Comparison of ENCODE assay signal across 10 mouse cellular contexts in genomic region chr7:87566476-87566875, GRCm38 (mm10). TPM values are rescaled to one million over a fixed set of nuclear protein-coding genes. Genes with fewer than 3 reads are reported as not detected.
DNase-seq lines count a peak whose midpoint lies in the region; ATAC-seq and TF ChIP-seq lines count a peak whose summit lies in the region.
"Had no signal": no experiment of that assay in that cellular context is flagged by ENCODE, and none has a peak within 500 bp of the region (broad histone marks: within the 10 kb centered on the region; RNA-seq: fewer than 3 reads in every experiment).

No protein-coding gene starts in this region.

- no peak overlapping the region for H3K27ac ChIP-seq in forebrain, embryonic 12.5 days
- no peak overlapping the region for H3K27ac ChIP-seq in forebrain, embryonic 10.5 days
- no peak overlapping the region for H3K27ac ChIP-seq in liver, postnatal 0 days (ENCODE audit: low read depth)
- H3K27ac ChIP-seq in intestine, embryonic 16.5 days (ENCODE audit: low read length) = no peak overlapping the region

- no peak overlapping the region for H3K4me2 ChIP-seq in forebrain, embryonic 12.5 days
- H3K4me2 ChIP-seq in liver, postnatal 0 days (ENCODE audit: low read depth, low read length) = no peak overlapping the region
- no peak overlapping the region for H3K4me2 ChIP-seq in intestine, embryonic 16.5 days (ENCODE audit: low read depth, low read length)

- TF ChIP-seq EP300 in liver, postnatal 0 days (IDR thresholded peaks at IDR 0.05; ENCODE audit: low read depth) = no peak

- H3K27me3 ChIP-seq in forebrain, embryonic 12.5 days = no peaks in the 10 kb centered on the region
- no peaks in the 10 kb centered on the region for H3K27me3 ChIP-seq in forebrain, embryonic 10.5 days (ENCODE audit: poor library complexity, severe bottlenecking)
- H3K27me3 ChIP-seq in liver, postnatal 0 days (ENCODE audit: insufficient read depth, low read length) = no peaks in the 10 kb centered on the region
- H3K27me3 ChIP-seq in intestine, embryonic 16.5 days (replicated peaks; ENCODE audit: control insufficient read depth, insufficient read depth, low read length) = no peaks in the 10 kb centered on the region

- no peaks in the 10 kb centered on the region for H3K4me1 ChIP-seq in forebrain, embryonic 12.5 days
- H3K4me1 ChIP-seq in forebrain, embryonic 10.5 days = no peaks in the 10 kb centered on the region
- no peaks in the 10 kb centered on the region for H3K4me1 ChIP-seq in liver, postnatal 0 days (ENCODE audit: insufficient read depth)
- no peaks in the 10 kb centered on the region for H3K4me1 ChIP-seq in intestine, embryonic 16.5 days (ENCODE audit: control insufficient read depth, insufficient read depth, low read length)

- no peak overlapping the region for H3K4me3 ChIP-seq in forebrain, embryonic 12.5 days (replicated peaks)
- H3K4me3 ChIP-seq in forebrain, embryonic 10.5 days = no peak overlapping the region
- no peak overlapping the region for H3K4me3 ChIP-seq in liver, postnatal 0 days (ENCODE audit: low read depth, low read length)
- H3K4me3 ChIP-seq in intestine, embryonic 16.5 days (ENCODE audit: low read length) = no peak overlapping the region
- H3K4me3 ChIP-seq: myocyte had no signal

- no peaks in the 10 kb centered on the region for H3K9me3 ChIP-seq in forebrain, embryonic 12.5 days
- no peaks in the 10 kb centered on the region for H3K9me3 ChIP-seq in forebrain, embryonic 10.5 days
- no peaks in the 10 kb centered on the region for H3K9me3 ChIP-seq in liver, postnatal 0 days (ENCODE audit: low read length)
- H3K9me3 ChIP-seq in intestine, embryonic 16.5 days (ENCODE audit: control insufficient read depth, low read length) = no peaks in the 10 kb centered on the region

- H3K36me3 ChIP-seq in forebrain, embryonic 12.5 days (replicated peaks) = no peaks in the 10 kb centered on the region
- no peaks in the 10 kb centered on the region for H3K36me3 ChIP-seq in forebrain, embryonic 10.5 days (replicated peaks)
- H3K36me3 ChIP-seq in liver, postnatal 0 days (replicated peaks; ENCODE audit: insufficient read depth, low read length) = no peaks in the 10 kb centered on the region
- no peaks in the 10 kb centered on the region for H3K36me3 ChIP-seq in intestine, embryonic 16.5 days (ENCODE audit: control insufficient read depth, insufficient read depth, low read length)

- H3K9ac ChIP-seq in forebrain, embryonic 12.5 days = no peak overlapping the region
- no peak overlapping the region for H3K9ac ChIP-seq in liver, postnatal 0 days (replicated peaks)
- no peak overlapping the region for H3K9ac ChIP-seq in intestine, embryonic 16.5 days (ENCODE audit: low read depth, low read length)

- no peak for DNase-seq in forebrain, embryonic 10.5 days (ENCODE audit: extremely low spot score, low spot score)
- DNase-seq in liver, postnatal 0 days = no peak
- no peak for DNase-seq in liver
- DNase-seq in brain, adult 2 months (ENCODE audit: low read depth, low spot score) = peak; percentile 52
- no peak for DNase-seq in right cerebral cortex, postnatal 4 days
- DNase-seq: gastrocnemius, postnatal 14 days had no signal

- TF ChIP-seq CTCF in liver, postnatal 0 days (IDR thresholded peaks at IDR 0.05; ENCODE audit: low read depth) = peak; percentile 60

- ATAC-seq in forebrain, embryonic 12.5 days (ENCODE audit: low FRiP score) = peak; percentile 72; the same call in 1 of the 2 replicates
- no peak for ATAC-seq in liver, postnatal 0 days
- ATAC-seq in megakaryocyte progenitor cell, adult 5-6 weeks (replicated peaks; ENCODE audit: poor library complexity) = peak; percentile 83
- no peak for ATAC-seq in intestine, embryonic 16.5 days

RNA-seq across cellular contexts. Expression of gene Grm5, which starts 17.5 kb away (rescaled TPM):
- polyA plus RNA-seq in forebrain, embryonic 12.5 days (2016; fragmentation: Nextera tagmentation; extraction: Ambion mirVana) = 0.95 and 1.0 TPM in 2 replicates
- 0.07 TPM in 1 of 2 replicates, not detected in the other for polyA plus RNA-seq in forebrain, embryonic 10.5 days (2016; fragmentation: Nextera tagmentation; extraction: Ambion mirVana)
- not detected in 2 replicates for polyA plus RNA-seq in liver, postnatal 0 days (2015; fragmentation: Nextera tagmentation; extraction: Ambion mirVana)
- not detected in 2 replicates for total RNA-seq in megakaryocyte progenitor cell, adult 5-6 weeks (2015)
- total RNA-seq in megakaryocyte progenitor cell, adult 5-6 weeks (2017) = not detected in 2 replicates
- polyA plus RNA-seq in intestine, embryonic 16.5 days (2015; fragmentation: Nextera tagmentation; extraction: Ambion mirVana) = not detected in 2 replicates
- polyA plus RNA-seq: myocyte had no signal

Comparison
In these comparisons a context has a peak if more than half of its experiments do, and no peak if none do; other contexts are left out.
1. ATAC-seq: peak in forebrain, embryonic 12.5 days (single experiment) and megakaryocyte progenitor cell, adult 5-6 weeks (single experiment); none in liver, postnatal 0 days (single experiment) and intestine, embryonic 16.5 days (single experiment).